27 mouse cellular contexts compared by ENCODE assay signal in genomic region chr6:77768357-77769103, GRCm38 (mm10).
"Had no signal": no experiment of that assay in that cellular context is flagged by ENCODE, and none has a peak within 500 bp of the region (broad histone marks: within the 10 kb centered on the region; RNA-seq: fewer than 3 reads in every experiment).

No protein-coding gene starts in this region.

- H3K27me3 ChIP-seq: kidney, embryonic 15.5 days; limb, embryonic 13.5 days; liver, embryonic 12.5 days; liver, embryonic 15.5 days; lung, embryonic 15.5 days; megakaryocyte, embryonic 14.5 days; midbrain, embryonic 13.5 days; neural tube, embryonic 15.5 days had no signal

- H3K4me3 ChIP-seq: kidney, embryonic 15.5 days; left cerebral cortex, adult 2 months; limb, embryonic 10.5 days; limb, embryonic 13.5 days; liver, embryonic 12.5 days; liver, embryonic 15.5 days; lung, embryonic 15.5 days; megakaryocyte, embryonic 14.5 days; midbrain, embryonic 10.5 days; midbrain, embryonic 13.5 days; myocyte; neural tube, embryonic 15.5 days had no signal

- DNase-seq: kidney, postnatal 10 days; kidney, postnatal 36 days; layer of hippocampus, postnatal 36 days; liver; lung, adult 18-20 months; lung, postnatal 10 days; lung, postnatal 36 days; right cerebral cortex, adult 18-20 months; right cerebral cortex, postnatal 14 days; right cerebral cortex, postnatal 4 days; thymus, adult 2 months; thymus, postnatal 14 days; thymus, postnatal 4 days had no signal

- ATAC-seq: liver, embryonic 12.5 days; midbrain, embryonic 13.5 days; midbrain, embryonic 16.5 days had no signal

- H3K9ac ChIP-seq: kidney, embryonic 15.5 days; limb, embryonic 13.5 days; liver, embryonic 12.5 days; liver, embryonic 15.5 days; lung, embryonic 15.5 days; midbrain, embryonic 13.5 days; neural tube, embryonic 15.5 days had no signal

- H3K4me2 ChIP-seq: kidney, embryonic 15.5 days; limb, embryonic 13.5 days; liver, embryonic 12.5 days; liver, embryonic 15.5 days; lung, embryonic 15.5 days; midbrain, embryonic 13.5 days; neural tube, embryonic 15.5 days had no signal

- H3K9me3 ChIP-seq: kidney, embryonic 15.5 days; limb, embryonic 10.5 days; limb, embryonic 13.5 days; liver, embryonic 12.5 days; liver, embryonic 15.5 days; lung, embryonic 15.5 days; midbrain, embryonic 10.5 days; midbrain, embryonic 13.5 days; neural tube, embryonic 15.5 days had no signal

- H3K4me1 ChIP-seq: kidney, embryonic 15.5 days; limb, embryonic 10.5 days; limb, embryonic 13.5 days; liver, embryonic 12.5 days; liver, embryonic 15.5 days; lung, embryonic 15.5 days; megakaryocyte, embryonic 14.5 days; midbrain, embryonic 10.5 days had no signal

- H3K27ac ChIP-seq: kidney, embryonic 15.5 days; left cerebral cortex, adult 2 months; limb, embryonic 10.5 days; limb, embryonic 13.5 days; liver, embryonic 12.5 days; liver, embryonic 15.5 days; lung, embryonic 15.5 days; midbrain, embryonic 10.5 days; midbrain, embryonic 13.5 days; neural tube, embryonic 15.5 days; stomach, postnatal 0 days had no signal

- H3K36me3 ChIP-seq: kidney, embryonic 15.5 days; limb, embryonic 10.5 days; limb, embryonic 13.5 days; liver, embryonic 12.5 days; liver, embryonic 15.5 days; lung, embryonic 15.5 days; midbrain, embryonic 10.5 days; neural tube, embryonic 15.5 days had no signal
